Mouse (Mus musculus): ENCODE measurements around the gene Mn1.

GRCm38 (mm10) chr5:111414192-111414591 is 3.0 kb upstream of the Mn1 start:
- TF ChIP-seq POLR2A (IDR thresholded peaks at IDR 0.05; ENCODE audit: extremely low read depth, insufficient read depth, low read length) = no peak
- TF ChIP-seq CTCF (IDR thresholded peaks at IDR 0.05; ENCODE audit: extremely low read depth, insufficient read depth, low read length) = peak; percentile 76

Data from cortical plate, adult 2 months (tissue).